9 mouse cellular contexts compared by ENCODE assay signal in the genomic region with DNA sequence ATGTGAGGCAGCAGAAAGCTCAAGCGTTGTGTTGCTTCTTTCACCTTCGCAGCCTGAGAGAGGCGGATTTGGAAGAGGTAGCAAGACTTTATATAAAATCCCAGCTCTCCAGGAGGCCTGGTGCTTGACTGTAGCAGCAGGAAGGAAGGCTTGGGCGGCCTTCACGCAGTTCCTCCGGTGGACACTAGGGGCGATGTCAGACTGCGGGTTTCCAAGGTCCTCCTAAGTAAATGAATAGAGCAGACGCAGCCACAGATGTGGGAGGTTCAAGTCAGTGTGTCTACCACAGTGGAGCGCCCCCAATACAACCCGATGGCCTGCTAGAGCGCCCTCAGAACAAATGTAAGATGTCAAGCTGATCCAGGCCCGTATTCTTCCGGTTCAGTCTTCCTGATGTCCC.
DNase-seq lines count a peak whose midpoint lies in the region; ATAC-seq and TF ChIP-seq lines count a peak whose summit lies in the region.
"Had no signal": no experiment of that assay in that cellular context is flagged by ENCODE, and none has a peak within 500 bp of the region (broad histone marks: within the 10 kb centered on the region; RNA-seq: fewer than 3 reads in every experiment).

No protein-coding gene starts in this region.

- H3K36me3 ChIP-seq in kidney, postnatal 0 days (ENCODE audit: insufficient read depth, low read length), result no peaks in the 10 kb centered on the region
- no peaks in the 10 kb centered on the region for H3K36me3 ChIP-seq in liver, adult 2 months (ENCODE audit: control insufficient read depth, insufficient read depth, low read length)
- H3K36me3 ChIP-seq: stomach, embryonic 15.5 days had no signal

- no peak overlapping the region for H3K4me2 ChIP-seq in kidney, postnatal 0 days (ENCODE audit: low read length)
- H3K4me2 ChIP-seq: stomach, embryonic 15.5 days had no signal

- H3K27ac ChIP-seq in kidney, postnatal 0 days, result no peak overlapping the region
- no peak overlapping the region for H3K27ac ChIP-seq in liver, adult 2 months (replicated peaks; ENCODE audit: insufficient read depth, low read depth, low read length)
- H3K27ac ChIP-seq: stomach, embryonic 15.5 days had no signal

- H3K4me1 ChIP-seq in kidney, postnatal 0 days (replicated peaks; ENCODE audit: insufficient read depth, low read length), result 0 out of 2 replicates have a peak, but pooled peaks cover 5% of the 10 kb centered on the region
- H3K4me1 ChIP-seq in liver, adult 2 months (ENCODE audit: control insufficient read depth, insufficient read depth, low read length), result no peaks in the 10 kb centered on the region

- H3K79me2 ChIP-seq in liver, adult 2 months (ENCODE audit: control insufficient read depth, insufficient read depth, low read length), result no peaks in the 10 kb centered on the region

- no peak overlapping the region for H3K9ac ChIP-seq in kidney, postnatal 0 days (ENCODE audit: low read depth, low read length)
- no peak overlapping the region for H3K9ac ChIP-seq in liver, adult 2 months (ENCODE audit: low read depth, low read length)
- H3K9ac ChIP-seq: stomach, embryonic 15.5 days had no signal

- ATAC-seq in kidney, postnatal 0 days (replicated peaks; ENCODE audit: low FRiP score, low read depth), result no peak

- DNase-seq in 3134 (ENCODE audit: extremely low read depth, insufficient read length, low spot score) (peak; percentile 67), MN1 (ENCODE audit: low spot score) (peak; percentile 40)
- DNase-seq in cerebellum, adult 8-10 months, result peak; percentile 72
- peak; percentile 84 to 91 for DNase-seq in frontal cortex, postnatal 36 days (ENCODE audit: low spot score in 2 of 2)
- DNase-seq in kidney, postnatal 0 days (ENCODE audit: low spot score), result peak; percentile 77
- peak; percentile 17 for DNase-seq in liver, adult 2 months (ENCODE audit: extremely low read depth, low read depth, low spot score)
- DNase-seq in ovary, postnatal 10 days (ENCODE audit: low spot score), result peak; percentile 35
- DNase-seq in thymus, postnatal 0 days (ENCODE audit: low spot score), result peak; percentile 77

- H3K9me3 ChIP-seq in kidney, postnatal 0 days (replicated peaks; ENCODE audit: low read length), result no peaks in the 10 kb centered on the region
- H3K9me3 ChIP-seq: stomach, embryonic 15.5 days had no signal

- no peak overlapping the region for H3K4me3 ChIP-seq in kidney, postnatal 0 days (replicated peaks; ENCODE audit: low read depth, low read length)
- no peak overlapping the region for H3K4me3 ChIP-seq in liver, adult 2 months (ENCODE audit: insufficient read depth, low read depth, low read length)
- H3K4me3 ChIP-seq: stomach, embryonic 15.5 days had no signal

- peak; percentile 84 for TF ChIP-seq CTCF in kidney, postnatal 0 days (IDR thresholded peaks at IDR 0.05; ENCODE audit: low read depth)
- TF ChIP-seq CTCF in liver, adult 2 months (IDR thresholded peaks at IDR 0.05; ENCODE audit: low read depth, low read length), result peak; percentile 80

- no peaks in the 10 kb centered on the region for H3K27me3 ChIP-seq in kidney, postnatal 0 days (ENCODE audit: insufficient read depth, low read length)
- no peaks in the 10 kb centered on the region for H3K27me3 ChIP-seq in liver, adult 2 months (ENCODE audit: control insufficient read depth, insufficient read depth, low read length)
- H3K27me3 ChIP-seq: stomach, embryonic 15.5 days had no signal

- no peak for TF ChIP-seq POLR2A in liver, adult 2 months (IDR thresholded peaks at IDR 0.05; ENCODE audit: extremely low read depth, insufficient read depth, low read length)

- WGBS in kidney, postnatal 0 days, result 24% methylated on average over 14 of the region's 14 CpGs
- WGBS in liver, adult 2 months, result 24% methylated on average over 14 of the region's 14 CpGs

Comparison
In these comparisons a context has a peak if more than half of its experiments do, and no peak if none do; other contexts are left out.
1. DNase-seq: peak in every context shown above with its lines; median percentile 88 in frontal cortex, postnatal 36 days; 77 in kidney, postnatal 0 days; 77 in thymus, postnatal 0 days; 72 in cerebellum, adult 8-10 months; 67 in 3134; 40 in MN1; 35 in ovary, postnatal 10 days; 17 in liver, adult 2 months.